Mouse (Mus musculus) midbrain, postnatal 0 days (tissue): ENCODE data around the gene Snta1. TPM values are rescaled to one million over a fixed set of nuclear protein-coding genes. Genes with fewer than 3 reads are reported as not detected.

Experiments used
- ATAC-seq: fragments of 200-750 bp; cut with Nextera tagmentation; 2 replicates; pipeline ENCODE4 v1.8.0; 2017; ENCODE audit warnings: moderate number of reproducible peaks, mild to moderate bottlenecking, moderate TSS enrichment, moderate library complexity; ENCODE audit not compliant: low FRiP score
- DNase-seq: peaks from one replicate; pipeline ENCODE4 v3.0.0-alpha.2; 2015; ENCODE audit warnings: low spot score
- H3K27ac ChIP-seq: fragments of 300-500 bp; sonication (generic); 2 replicates; pipeline ENCODE4 v1.5.1; 2014; ENCODE audit warnings: low read depth, mild to moderate bottlenecking, low read length, mixed read lengths
- H3K27me3 ChIP-seq: fragments of 300-500 bp; sonication (generic); 2 replicates; pipeline ENCODE4 v1.6.1; 2014; ENCODE audit warnings: low read length, control low read depth, mixed read lengths; ENCODE audit not compliant: insufficient read depth
- H3K36me3 ChIP-seq: fragments of 300-500 bp; sonication (generic); 2 replicates; pipeline ENCODE4 v1.6.1; 2014; ENCODE audit warnings: low read length, control low read depth, mixed read lengths; ENCODE audit not compliant: insufficient read depth
- H3K4me1 ChIP-seq: fragments of 300-500 bp; sonication (generic); 2 replicates; pipeline ENCODE4 v1.6.1; 2014; ENCODE audit warnings: mild to moderate bottlenecking, control low read depth, antibody characterized with exemption, low read length, mixed read lengths; ENCODE audit not compliant: insufficient read depth
- H3K4me2 ChIP-seq: fragments of 300-500 bp; sonication (generic); 2 replicates; pipeline ENCODE4 v1.6.1; 2014; ENCODE audit warnings: low read depth, mild to moderate bottlenecking, low read length, mixed read lengths; ENCODE audit not compliant: poor library complexity, severe bottlenecking
- H3K4me3 ChIP-seq: fragments of 300-500 bp; sonication (generic); 2 replicates; pipeline ENCODE4 v1.5.1; 2014; ENCODE audit warnings: low read depth, mild to moderate bottlenecking, low read length, moderate library complexity
- H3K9ac ChIP-seq: fragments of 300-500 bp; sonication (generic); replicated peaks from 2 replicates; pipeline ENCODE4 v1.6.1; 2014; ENCODE audit warnings: mild to moderate bottlenecking, low read length, moderate library complexity, mixed read lengths; ENCODE audit not compliant: poor library complexity, severe bottlenecking
- H3K9me3 ChIP-seq: fragments of 300-500 bp; sonication (generic); 2 replicates; pipeline ENCODE4 v1.6.1; 2016; ENCODE audit warnings: low read length, control low read depth
- CTCF ChIP-seq: IDR thresholded peaks from 2 replicates; pipeline ENCODE4 v1.5.1; 2016; ENCODE audit warnings: antibody characterized with exemption, mild to moderate bottlenecking
- WGBS: fragments of 180-500 bp; shearing (Covaris S2); extraction: QIAGEN DNeasy Blood & Tissue Kit; methylation state at CpG from one replicate; pipeline ENCODE4 v1.1.7; 2014; 5-methylcytosine and 5-hydroxymethylcytosine counted together
- polyA plus RNA-seq: library from polyadenylated mRNA; unstranded; fragments of >200 nt; fragmentation: Nextera tagmentation; extraction: Ambion mirVana; gene quantifications from 2 replicates; pipeline ENCODE4 v1.2.1, GENCODE M21; 2015
- total RNA-seq: library from RNA; depleted of rRNA; stranded (reverse); fragments of >200 nt; gene quantifications from 2 replicates; pipeline ENCODE4 v1.2.3, GENCODE M21; 2014; rRNA removed

Gene Snta1
- total RNA-seq (28.0 and 32.0 TPM in 2 replicates), polyA plus RNA-seq (15.4 and 15.8 TPM in 2 replicates)

DNA sequence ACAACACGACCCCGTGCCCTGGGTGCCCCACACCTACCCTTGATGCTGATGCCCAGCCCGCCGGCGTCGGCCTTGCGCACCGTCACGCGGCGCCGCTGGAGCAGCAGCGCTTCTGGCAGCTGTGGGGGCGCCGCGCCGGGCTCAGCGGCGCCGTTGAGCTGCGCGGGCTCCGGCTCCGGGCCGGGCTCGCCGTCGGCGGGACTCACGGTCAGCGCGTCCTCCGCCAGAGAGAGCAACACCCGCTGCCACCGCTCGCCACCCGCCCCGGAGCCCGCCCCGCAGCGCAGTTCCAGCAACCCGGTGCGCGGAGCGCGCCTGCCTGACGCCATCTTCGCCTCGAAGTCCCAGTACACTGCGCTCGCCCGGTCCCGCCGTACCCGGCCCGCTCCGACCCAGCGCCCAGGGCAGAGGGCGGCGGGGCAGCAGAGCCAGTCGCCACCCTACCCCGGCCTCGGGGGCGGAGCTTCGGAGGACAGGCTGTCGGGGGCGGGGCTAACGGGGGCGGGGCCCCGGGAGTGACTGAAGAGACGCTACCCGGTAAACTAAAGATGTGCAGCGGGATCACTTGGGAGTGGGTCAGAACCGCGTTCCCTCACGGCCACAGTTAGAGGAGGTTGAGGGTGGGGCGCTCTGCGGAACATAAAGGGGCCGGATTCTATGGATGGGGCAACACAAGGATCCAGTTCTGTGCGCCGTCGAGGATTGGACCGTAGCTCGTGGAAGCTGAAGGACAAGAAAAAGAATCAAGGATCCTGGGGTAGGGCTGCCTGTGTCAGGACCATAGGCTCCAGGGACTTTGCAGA lies at the start of gene Snta1:
Gene Snta1, minus strand, starts transcription at position 457 of the 803 bp plus-strand sequence.
- Histone ChIP-seq H3K9me3 (no peaks in the 10 kb centered on the region), H3K4me3 (peak within 1 kb of the TSS; percentile 57), H3K9ac (peak within 1 kb of the TSS; percentile 75), H3K27ac (peak within 1 kb of the TSS; percentile 65), H3K4me1 (peaks cover 12% of the 10 kb centered on the region; the same call in 1 of the 2 replicates), H3K36me3 (no peaks in the 10 kb centered on the region), H3K4me2 (peak within 1 kb of the TSS; percentile 69), H3K27me3 (no peaks in the 10 kb centered on the region; the same call in 1 of the 2 replicates)
- ATAC-seq, result peak; percentile 86
- DNase-seq, result peak; percentile 73
- WGBS, result 2% methylated on average over 75 of the region's 84 CpGs
- no peak for TF ChIP-seq CTCF

DNA sequence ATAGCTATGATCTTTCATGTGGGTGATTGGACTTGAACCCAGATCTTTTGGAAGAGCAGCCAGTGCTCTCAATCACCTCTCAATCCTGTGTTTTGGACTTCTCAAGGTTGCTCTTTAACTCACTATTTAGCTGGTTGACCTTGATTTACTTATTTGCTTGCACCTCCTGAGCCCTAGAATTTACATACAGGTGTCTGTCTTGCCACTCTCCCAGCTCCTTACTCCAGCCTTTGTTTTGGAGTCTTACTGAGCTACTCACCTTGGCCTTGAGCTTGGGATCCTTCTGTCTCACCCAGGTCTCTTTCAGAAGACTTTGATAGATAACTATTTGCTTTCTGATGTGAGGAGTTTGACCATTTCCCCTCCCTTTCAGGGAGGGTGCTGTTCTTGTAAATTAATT lies 48.7 kb upstream of the Snta1 start:
- ATAC-seq, result no peak
- H3K4me2 ChIP-seq, result no peak overlapping the region
- no peak for TF ChIP-seq CTCF
- no peak overlapping the region for H3K27ac ChIP-seq
- no peaks in the 10 kb centered on the region for H3K9me3 ChIP-seq
- H3K27me3 ChIP-seq, result no peaks in the 10 kb centered on the region
- no peak overlapping the region for H3K4me3 ChIP-seq
- H3K36me3 ChIP-seq, result no peaks in the 10 kb centered on the region
- DNase-seq, result no peak
- H3K9ac ChIP-seq, result no peak overlapping the region
- H3K4me1 ChIP-seq, result no peaks in the 10 kb centered on the region

DNA sequence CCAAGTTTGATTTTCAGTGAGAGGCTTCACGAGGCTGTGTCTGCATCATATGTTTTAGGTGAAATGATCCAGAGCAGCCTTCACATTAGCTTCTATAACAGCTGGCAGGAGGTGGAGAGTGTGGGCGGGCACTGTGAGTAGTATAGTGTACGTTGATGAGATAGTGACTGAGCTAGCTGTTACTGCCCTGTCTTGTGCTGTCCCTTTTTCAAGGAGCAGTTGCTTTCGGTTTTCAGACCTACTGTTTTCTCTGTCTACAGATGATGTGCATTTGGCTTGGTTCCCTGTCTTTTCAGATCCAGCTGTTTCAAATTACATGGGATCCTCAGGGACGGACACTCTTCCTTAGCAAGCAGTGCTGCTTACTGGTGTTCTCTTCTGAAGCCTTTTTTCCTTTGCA lies 47.9 kb upstream of the Snta1 start:
- ATAC-seq, result no peak
- Histone ChIP-seq H3K9me3 (no peaks in the 10 kb centered on the region), H3K4me3 (no peak overlapping the region), H3K36me3 (no peaks in the 10 kb centered on the region), H3K27ac (no peak overlapping the region; the same call in 1 of the 2 replicates), H3K4me2 (no peak overlapping the region), H3K9ac (no peak overlapping the region), H3K27me3 (no peaks in the 10 kb centered on the region), H3K4me1 (no peaks in the 10 kb centered on the region)
- WGBS, result 66% methylated on average over 5 of the region's 5 CpGs
- TF ChIP-seq CTCF, result no peak
- peak; percentile 46 for DNase-seq

DNA sequence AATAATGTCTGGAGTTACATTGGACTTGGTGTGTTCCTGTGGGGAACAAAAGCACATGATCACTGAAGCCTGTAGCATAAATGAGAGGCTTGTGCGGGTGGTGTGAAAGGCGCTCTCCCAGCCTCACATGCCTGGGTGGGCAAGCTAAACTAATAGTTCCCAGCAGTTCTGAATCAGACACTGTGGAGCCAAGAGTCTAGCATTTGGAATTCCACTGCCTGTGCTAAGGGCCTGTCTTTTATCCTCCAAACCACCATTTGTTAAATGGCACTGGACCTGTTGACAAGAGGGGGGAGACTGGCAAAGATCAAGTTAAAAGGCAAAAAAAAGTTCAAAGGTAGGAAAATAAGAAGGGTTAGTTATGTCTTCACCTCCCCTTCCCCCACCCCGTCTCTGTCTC lies 46.7 kb upstream of the Snta1 start:
- H3K27ac ChIP-seq, result no peak overlapping the region
- no peaks in the 10 kb centered on the region for H3K9me3 ChIP-seq
- TF ChIP-seq CTCF, result no peak
- DNase-seq (peak; percentile 46), ATAC-seq (no peak)
- no peak overlapping the region for H3K4me3 ChIP-seq
- WGBS, result 50% methylated on average over 3 of the region's 3 CpGs
- no peaks in the 10 kb centered on the region for H3K36me3 ChIP-seq
- H3K4me1 ChIP-seq, result no peaks in the 10 kb centered on the region
- no peaks in the 10 kb centered on the region for H3K27me3 ChIP-seq
- no peak overlapping the region for H3K9ac ChIP-seq
- H3K4me2 ChIP-seq, result no peak overlapping the region

DNA sequence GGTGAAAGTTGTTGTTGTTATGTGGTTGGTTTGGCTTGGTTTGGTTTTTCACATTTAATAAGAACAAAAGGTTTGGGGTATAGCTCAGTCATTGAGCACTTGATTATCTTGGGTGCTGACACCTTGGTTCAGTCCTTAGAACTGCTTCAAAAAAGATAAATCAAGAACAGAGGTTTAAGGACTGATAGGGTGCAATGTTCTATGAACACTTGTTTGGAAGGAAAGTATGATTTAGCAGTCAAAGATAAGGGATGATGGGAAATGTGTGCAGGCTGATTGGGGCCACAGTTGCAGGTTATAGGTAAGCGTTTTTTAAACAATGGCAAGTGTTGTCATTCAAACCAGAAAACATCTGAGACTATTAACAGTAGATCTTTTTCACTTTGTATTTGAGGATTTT lies 46.2 kb upstream of the Snta1 start:
- no peaks in the 10 kb centered on the region for H3K4me1 ChIP-seq
- no peaks in the 10 kb centered on the region for H3K36me3 ChIP-seq
- H3K9ac ChIP-seq, result no peak overlapping the region
- no peaks in the 10 kb centered on the region for H3K27me3 ChIP-seq
- 72% methylated on average over 1 of the region's 1 CpGs for WGBS
- DNase-seq (no peak), ATAC-seq (no peak)
- no peak overlapping the region for H3K27ac ChIP-seq
- no peak for TF ChIP-seq CTCF
- no peak overlapping the region for H3K4me2 ChIP-seq
- no peaks in the 10 kb centered on the region for H3K9me3 ChIP-seq
- H3K4me3 ChIP-seq, result no peak overlapping the region

DNA sequence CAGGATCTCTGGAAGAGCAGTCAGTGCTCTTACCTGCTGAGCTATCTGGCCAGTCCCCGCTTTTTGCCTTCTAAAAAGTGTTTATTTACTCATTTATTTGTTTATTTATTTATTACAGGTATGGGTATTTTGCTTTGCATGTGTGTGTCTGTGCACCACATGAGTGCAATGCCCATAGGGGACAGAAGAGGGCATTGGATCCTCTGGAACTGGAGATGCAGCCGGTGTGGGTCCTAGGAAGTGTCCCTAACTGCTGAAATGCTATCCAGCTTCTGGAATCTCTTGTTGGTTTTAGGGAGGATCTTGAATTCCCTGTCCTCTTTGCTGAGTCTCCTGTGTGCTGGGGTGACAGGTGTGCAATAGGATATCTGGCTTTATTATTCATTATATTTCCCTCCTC lies 45.1 kb upstream of the Snta1 start:
- H3K4me3 ChIP-seq, result no peak overlapping the region
- no peak overlapping the region for H3K9ac ChIP-seq
- ATAC-seq (no peak), DNase-seq (no peak)
- no peak overlapping the region for H3K4me2 ChIP-seq
- peak; percentile 36 for TF ChIP-seq CTCF
- no peaks in the 10 kb centered on the region for H3K36me3 ChIP-seq
- H3K27ac ChIP-seq, result no peak overlapping the region
- no peaks in the 10 kb centered on the region for H3K9me3 ChIP-seq
- 92% methylated on average over 2 of the region's 2 CpGs for WGBS
- no peaks in the 10 kb centered on the region for H3K4me1 ChIP-seq
- H3K27me3 ChIP-seq, result no peaks in the 10 kb centered on the region
